Mouse (Mus musculus): ENCODE measurements at regions not wholly inside any gene's neighbourhood (a gene's known extent, or its start where the extent isn't known, plus 50 kb on each side); places are given as distances from the start of the nearest gene placed in this dataset.
A peak's percentile ranks its signal among the peaks of the same experiment; 100 is the strongest.

DNA sequence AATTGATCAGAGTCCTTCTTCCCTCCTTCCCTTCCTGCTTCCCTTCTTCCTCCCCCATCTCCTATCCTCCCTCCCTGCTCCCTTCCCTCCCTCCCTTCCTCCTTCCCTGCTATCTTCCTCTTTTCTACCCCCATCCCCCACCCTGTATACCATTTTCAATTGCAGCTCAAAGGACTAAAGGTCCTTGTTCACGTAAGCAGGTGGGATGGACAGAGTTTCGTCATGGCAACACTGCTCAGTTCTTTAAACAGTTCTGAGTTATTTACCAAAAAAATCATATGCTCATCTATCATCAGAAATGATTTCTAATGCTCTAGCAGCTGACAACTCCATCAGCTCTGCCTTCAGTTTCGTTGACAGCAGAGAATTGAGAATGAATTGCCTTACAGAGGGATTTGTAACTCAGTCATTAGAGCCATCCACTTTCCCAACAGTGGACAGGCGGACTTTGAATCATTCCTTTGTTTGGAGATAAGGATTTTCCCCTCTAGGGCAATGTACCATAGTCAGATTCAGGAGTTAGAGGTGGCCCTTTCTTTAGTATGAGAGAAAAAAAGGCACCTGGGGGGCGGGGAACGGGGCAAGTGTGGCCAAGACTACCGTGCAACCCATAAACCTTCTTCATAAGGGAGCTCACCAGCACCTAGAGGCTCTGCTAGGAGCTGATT lies 113.7 kb upstream of the Lrig1 start:
- DNase-seq, result no peak

DNA sequence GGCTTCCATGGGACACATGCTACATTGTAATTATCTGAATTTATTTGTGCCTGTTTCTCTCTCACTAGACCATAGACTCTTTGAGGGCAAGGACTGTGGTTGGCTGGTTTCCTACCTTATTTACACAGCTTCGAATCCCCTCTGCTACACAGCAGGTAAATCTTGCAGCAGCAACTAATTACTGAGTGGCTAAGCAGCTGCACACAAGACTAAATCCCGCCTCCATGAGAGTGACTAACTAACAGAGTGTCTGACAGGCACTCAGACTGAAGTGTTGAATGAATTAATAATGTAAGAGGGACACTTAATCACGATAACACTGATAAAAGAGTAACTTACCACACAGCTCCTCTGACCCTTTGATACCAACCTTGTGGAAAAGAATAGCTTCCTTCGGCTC lies 111.9 kb upstream of the Lrig1 start:
- no peak for DNase-seq

DNA sequence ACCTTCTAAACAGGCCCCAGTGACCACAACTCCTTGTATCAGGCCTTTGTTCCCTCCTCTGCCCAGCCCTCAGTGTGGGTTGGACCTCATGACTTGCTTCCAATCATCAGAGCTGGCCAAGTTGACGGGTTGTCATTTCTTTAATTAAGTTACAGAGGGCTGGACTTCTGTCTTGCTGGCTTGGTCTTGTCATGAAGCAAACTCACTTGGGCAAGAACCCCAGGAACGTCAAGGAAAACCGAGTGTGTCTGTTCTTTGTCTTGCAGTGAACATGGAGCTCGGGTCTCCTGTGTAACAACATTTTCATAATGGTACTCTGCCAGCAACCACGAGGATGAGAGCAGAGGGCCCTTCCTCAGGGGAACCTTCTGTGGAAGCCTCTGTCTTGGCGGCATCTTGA lies 107.3 kb upstream of the Lrig1 start:
- no peak for DNase-seq

GRCm38 (mm10) chr6:94806481-94807160 lies 106.7 kb upstream of the Lrig1 start:
- DNase-seq, result no peak

- DNase-seq, result no peak
These were observed 105.7 kb upstream of the Lrig1 start for GRCm38 (mm10) chr6:94805685-94806084.

DNA sequence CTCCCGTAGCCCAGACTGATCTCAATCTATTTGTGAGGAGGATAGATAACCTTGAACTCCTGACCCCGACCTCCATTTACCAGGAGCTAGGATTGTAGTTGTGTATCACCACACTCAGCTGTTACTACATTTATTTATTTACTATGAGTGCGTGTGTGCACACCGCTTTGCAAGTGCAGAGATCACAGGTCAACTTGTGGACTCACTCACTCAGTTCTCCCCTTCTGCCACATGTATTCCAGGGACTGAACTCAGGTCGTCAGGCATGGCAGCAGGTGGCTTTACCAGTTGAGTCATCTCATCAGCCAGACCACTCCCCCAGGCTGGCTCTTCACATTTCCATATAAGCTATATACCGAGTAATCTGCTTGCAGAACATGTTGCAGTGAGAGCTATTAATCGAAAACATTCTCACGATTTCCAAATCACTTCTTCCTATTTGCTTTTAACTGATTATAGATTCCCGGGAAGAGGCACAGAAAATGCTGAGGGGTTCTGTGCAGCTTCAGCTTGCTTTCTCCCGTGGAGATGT lies 104.4 kb upstream of the Lrig1 start:
- no peak for DNase-seq

GRCm38 (mm10) chr6:94801039-94801438 lies 101.1 kb upstream of the Lrig1 start:
- no peak for DNase-seq

DNA sequence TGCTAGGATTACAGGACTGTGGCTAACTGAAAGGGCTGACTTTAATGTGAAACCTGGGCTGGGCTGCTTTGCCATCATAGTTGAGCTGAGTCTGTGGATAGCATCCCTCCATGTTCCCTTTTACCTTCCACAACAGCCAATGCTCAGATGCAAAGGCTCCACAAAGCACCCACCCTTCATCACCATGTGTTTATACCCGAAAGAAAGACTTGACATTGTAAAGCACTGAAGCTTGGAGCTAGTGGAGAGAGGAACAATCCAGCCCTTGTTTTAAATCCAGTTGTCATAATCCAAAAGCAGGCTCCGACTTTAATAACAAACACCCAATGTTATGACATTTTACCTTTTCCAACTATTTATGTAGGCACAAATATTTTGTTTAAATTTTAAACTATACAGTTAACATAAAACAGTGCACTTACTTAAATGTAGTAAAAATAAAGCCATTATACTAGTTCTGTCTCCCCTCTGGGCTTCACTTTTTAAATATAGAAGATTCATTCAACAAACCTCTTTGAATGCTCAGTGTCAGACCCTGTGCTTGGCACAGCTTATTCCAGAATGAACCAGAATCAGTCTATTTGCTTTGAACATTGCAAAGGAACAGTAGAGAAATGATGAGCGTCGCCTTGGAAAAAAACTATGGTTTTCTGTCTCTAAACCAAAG lies 98.7 kb upstream of the Lrig1 start:
- no peak for DNase-seq

DNA sequence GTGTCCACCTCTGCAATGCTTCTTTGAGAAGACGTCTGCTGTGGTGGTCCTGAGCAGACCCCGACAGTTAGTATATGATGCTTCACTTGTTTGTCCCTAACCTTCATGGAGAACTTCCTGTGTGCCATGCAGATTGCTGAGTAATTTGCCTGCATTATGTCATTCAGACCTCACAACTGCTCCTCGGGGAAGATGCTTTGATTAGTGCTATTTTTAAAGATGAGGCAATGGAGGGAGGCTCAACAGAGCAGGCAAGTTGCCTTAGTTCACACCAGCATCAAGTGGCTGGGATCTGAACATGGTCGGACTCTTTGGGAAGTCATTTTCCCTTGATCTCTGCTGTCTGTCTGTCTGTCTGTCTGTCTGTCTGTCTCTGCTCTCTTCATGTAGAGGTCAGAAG lies 95.5 kb upstream of the Lrig1 start:
- no peak for DNase-seq

DNA sequence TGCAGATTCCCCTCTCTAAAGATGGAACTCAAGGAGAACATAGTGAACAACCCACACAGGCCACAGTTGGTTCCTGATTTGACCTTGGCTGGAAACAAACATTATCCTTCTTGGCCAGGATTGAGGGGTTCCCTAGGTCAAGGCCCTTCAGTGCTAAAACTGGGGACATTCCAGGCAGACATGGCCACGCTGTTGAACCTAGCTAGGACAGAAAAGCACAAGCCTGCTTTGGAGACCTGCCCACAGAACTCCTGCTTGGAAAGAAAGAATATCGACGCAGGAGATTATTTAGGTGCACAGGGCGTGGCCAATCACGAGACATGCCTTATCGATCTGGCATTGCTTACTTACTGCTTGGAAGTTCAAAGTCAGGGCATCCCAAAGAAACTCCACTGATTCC lies 93.6 kb upstream of the Lrig1 start:
- DNase-seq, result no peak

DNA sequence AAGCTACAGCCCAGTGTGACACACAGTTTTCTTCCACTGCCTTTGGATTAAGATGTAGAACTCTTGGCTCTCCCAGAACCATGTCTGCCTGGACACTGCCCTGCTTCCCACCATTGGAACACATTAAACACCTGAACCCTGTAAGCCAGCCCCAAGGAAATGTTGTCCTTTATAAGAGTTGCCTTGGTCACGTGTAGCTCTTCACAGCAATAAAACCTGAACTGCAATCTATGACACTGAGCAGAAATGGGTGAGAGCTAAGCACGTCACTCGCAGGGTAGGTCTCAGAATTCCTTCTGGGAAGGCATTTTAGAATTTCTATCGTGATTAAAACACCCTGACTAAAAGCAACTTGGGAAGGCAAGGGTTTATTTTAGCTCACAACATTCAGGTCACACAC lies 92.4 kb upstream of the Lrig1 start:
- no peak for DNase-seq

GRCm38 (mm10) chr6:94789308-94789763 lies 89.4 kb upstream of the Lrig1 start:
- DNase-seq, result no peak

- DNase-seq, result no peak
These were observed 83.5 kb upstream of the Lrig1 start for GRCm38 (mm10) chr6:94783471-94783870.

DNA sequence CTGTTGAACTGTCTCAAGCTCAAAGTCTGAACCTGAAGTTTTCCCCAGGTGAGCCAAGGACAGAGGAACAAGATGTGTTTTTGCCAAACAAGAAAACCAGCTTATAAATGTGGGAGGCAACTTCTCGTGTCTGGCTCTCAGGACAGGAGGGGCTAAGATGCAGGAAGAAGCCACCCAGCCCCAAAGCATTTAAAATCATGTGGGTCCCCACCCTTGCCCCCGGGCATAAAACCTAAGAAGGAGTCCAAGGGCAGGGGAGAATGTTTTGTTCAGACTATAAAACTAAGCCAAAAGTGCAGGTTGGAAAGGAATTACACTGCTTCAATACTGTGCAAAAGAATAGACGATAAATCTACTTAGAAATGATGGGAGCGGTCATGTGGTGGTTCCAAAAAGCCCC lies 80.7 kb upstream of the Lrig1 start:
- DNase-seq, result no peak

DNA sequence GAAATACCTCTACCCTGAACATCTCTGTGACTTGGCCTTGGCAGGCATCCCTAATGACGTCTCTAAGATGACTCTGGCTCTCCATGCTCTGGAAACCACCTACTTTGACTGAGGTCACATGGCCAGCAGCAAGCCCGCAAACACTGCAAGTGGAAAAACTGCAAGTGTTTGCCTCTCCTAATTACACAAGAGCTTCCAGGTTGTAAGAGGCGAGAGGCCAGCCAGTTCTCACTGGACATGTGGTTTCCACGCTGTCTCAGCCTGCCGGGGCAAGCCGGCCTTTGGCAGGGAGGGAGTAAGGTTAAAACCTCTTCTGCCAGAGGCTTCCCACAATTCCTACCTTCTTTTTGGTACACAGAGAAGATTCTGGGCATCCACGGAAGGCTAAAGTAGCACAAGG lies 79.9 kb upstream of the Lrig1 start:
- peak; percentile 71 for DNase-seq

- no peak for DNase-seq
These were observed 79.3 kb upstream of the Lrig1 start for GRCm38 (mm10) chr6:94779213-94779612.

GRCm38 (mm10) chr6:94778797-94779196 lies 78.8 kb upstream of the Lrig1 start:
- DNase-seq, result no peak

DNA sequence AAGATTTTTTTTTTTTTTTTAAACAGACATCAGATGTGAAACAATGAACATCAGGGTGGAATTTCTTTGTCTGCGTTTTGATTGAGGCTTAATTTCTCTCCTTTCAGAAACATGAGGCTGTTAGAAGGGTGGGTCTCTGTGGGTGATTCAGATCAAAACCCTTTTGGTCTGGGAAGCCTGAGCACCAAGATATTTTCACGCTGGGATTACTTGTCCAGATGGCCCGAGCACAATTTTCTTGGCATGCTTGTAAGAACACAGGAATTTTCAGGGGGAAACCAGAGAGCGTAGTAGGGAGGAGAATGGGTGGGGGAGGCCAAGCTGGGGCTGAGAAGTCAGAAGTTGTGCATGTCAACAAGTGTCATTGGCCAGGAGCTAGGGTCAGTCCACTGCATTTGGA lies 76.6 kb upstream of the Lrig1 start:
- no peak for DNase-seq

DNA sequence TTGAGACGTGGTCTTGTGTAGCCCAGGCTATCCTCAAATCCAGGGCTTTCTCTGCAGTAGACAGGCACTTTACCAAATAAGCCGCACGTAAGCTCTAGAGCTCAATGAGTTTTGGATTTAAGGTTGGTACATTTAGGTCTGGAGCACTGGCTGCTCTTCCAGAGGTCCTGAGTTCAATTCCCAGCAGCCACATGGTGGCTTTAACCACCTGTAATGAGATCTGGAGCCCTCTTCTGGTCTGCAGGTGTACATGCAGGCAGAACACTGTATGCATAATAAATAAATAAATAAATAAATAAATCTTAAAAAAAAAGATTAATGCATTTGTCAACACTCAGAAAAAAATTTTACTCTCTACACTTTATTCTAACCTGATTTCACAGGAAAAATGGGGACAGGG lies 74.9 kb upstream of the Lrig1 start:
- DNase-seq, result no peak

DNA sequence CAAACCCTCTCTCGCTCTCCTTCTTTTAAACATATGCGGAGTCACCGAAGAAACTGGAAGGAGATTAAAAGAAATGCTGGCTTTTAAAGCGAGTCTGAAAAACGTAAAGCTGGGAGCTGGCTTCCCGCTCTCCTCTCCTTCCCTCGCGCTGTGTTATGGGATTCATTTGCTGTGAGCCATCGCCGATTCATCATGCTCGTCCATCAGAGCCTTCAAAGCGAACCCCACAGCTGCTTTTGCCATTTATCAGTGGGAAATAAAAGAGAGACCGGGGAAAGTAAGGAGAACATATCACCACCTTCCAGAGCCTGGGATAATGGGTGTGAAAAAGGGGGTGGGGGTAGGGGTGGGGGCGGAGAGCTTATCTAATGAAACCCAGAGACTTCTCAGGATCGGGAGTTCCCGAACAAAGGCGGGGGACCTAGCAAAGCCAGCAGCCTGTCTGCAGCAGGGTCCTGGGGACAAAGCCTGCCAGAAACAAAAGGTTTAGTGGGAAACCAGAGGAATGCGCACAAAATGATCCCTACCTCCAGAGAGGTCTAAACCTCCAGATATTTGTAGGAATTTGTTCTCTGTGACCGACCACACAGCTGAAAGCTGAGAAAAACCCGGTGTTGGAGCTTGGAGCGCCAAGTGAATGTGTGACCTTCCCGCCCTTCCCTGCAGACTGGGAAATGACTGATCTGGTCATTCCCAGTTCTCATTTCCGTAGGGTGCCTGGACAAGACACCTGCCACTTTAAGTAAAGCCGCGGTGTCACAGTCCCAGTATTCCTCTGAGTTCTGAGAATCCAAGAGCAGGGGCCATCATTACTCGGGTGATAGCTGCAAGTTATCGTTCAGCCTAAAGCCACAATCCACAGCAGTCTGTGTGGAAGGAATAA lies 73.9 kb upstream of the Lrig1 start:
- peak; percentile 9 for DNase-seq

DNA sequence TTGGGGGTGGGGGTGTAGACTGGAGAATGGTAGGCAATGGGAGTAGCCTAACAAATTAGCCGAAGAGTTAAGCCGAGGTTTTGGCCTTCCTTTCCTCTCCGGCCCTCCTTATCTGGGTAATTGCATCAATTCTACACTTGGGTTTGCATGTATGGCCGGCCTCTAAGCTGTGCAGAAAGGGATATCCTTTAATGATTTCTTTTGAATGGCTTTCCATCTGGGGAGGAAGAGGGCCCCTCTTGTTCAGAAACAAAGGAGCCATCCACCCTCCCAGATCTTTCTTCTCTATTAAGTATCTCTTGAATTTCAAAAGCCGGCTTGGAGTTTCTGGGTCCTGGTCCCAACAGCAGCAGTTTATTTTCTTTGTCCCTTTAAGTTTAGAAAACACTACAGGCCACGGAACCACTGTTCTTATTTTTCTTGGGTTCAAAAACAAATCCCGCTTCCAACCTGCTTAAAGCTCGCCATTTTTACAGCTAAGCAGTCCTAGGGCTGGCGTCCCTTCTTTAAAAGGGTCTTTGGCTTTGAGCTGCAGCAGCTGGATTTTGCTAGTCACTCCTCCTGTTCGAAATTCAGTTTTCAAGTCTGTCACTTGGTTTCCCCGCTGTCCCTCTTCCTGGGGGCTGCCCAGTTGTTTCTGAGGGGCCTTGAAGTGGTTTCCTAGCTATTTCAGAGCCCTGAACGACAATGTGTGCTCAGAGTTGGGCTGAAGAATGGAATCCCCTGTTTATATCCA lies 73.1 kb upstream of the Lrig1 start:
- no peak for DNase-seq

DNA sequence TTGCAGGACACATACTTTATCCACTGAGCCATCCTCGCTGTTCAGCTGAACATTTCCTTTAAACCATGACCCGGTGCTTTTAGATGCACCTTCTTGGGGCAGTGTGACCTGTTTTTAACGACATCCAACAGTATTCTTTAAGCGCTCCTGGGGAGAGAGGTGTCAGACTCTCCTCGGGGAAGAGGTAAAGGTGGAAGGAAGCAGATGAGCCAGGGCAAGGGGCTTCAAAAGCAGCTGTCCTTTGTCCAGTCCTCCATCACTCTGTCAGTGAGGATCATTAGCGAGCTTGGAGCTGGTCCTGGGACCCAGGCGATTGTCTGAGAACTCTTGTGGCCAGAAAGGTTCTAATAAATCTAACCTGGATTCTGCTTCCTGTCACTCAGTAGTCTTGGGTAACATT lies 72.4 kb upstream of the Lrig1 start:
- no peak for DNase-seq
